Mouse (Mus musculus) stomach, embryonic 15.5 days (tissue): ENCODE results near the gene Tmem235. TPM values are rescaled to one million over a fixed set of nuclear protein-coding genes. Genes with fewer than 3 reads are reported as not detected.

Experiments
- ATAC-seq: fragments of 200-750 bp; cut with Nextera tagmentation; 2 replicates; pipeline ENCODE4 v1.8.0; 2017; ENCODE audit warnings: low read depth, moderate number of reproducible peaks, moderate TSS enrichment; ENCODE audit not compliant: insufficient read depth, low FRiP score
- H3K27ac ChIP-seq: fragments of 300-500 bp; sonication (generic); 2 replicates; pipeline ENCODE4 v1.5.1; 2015; ENCODE audit warnings: mild to moderate bottlenecking, inconsistent platforms
- H3K27me3 ChIP-seq: fragments of 300-500 bp; sonication (generic); replicated peaks from 2 replicates; pipeline ENCODE4 v1.6.1; 2015; ENCODE audit warnings: inconsistent platforms
- H3K36me3 ChIP-seq: fragments of 300-500 bp; sonication (generic); 2 replicates; pipeline ENCODE4 v1.6.1; 2015; ENCODE audit warnings: inconsistent platforms
- H3K4me1 ChIP-seq: fragments of 300-500 bp; sonication (generic); 2 replicates; pipeline ENCODE4 v1.6.1; 2015; ENCODE audit warnings: inconsistent platforms
- H3K4me2 ChIP-seq: fragments of 300-500 bp; sonication (generic); 2 replicates; pipeline ENCODE4 v1.6.1; 2015; ENCODE audit warnings: mild to moderate bottlenecking, inconsistent platforms
- H3K4me3 ChIP-seq: fragments of 300-500 bp; sonication (generic); replicated peaks from 2 replicates; pipeline ENCODE4 v1.5.1; 2015; ENCODE audit warnings: inconsistent platforms
- H3K9ac ChIP-seq: fragments of 300-500 bp; sonication (generic); 2 replicates; pipeline ENCODE4 v1.6.1; 2015; ENCODE audit warnings: inconsistent platforms
- H3K9me3 ChIP-seq: fragments of 300-500 bp; sonication (generic); 2 replicates; pipeline ENCODE4 v1.6.1; 2016; ENCODE audit warnings: inconsistent platforms
- WGBS: fragments of 180-500 bp; shearing (Covaris S2); methylation state at CpG from one replicate; pipeline ENCODE4 v1.1.7; 2015; 5-methylcytosine and 5-hydroxymethylcytosine counted together
- polyA plus RNA-seq: library from polyadenylated mRNA; unstranded; fragments of >200 nt; fragmentation: Nextera tagmentation; extraction: Ambion mirVana; gene quantifications from 2 replicates; pipeline ENCODE4 v1.2.1, GENCODE M21; 2015

Tmem235 gene
- polyA plus RNA-seq, 1 experiment from 2014 or later, result not detected

DNA sequence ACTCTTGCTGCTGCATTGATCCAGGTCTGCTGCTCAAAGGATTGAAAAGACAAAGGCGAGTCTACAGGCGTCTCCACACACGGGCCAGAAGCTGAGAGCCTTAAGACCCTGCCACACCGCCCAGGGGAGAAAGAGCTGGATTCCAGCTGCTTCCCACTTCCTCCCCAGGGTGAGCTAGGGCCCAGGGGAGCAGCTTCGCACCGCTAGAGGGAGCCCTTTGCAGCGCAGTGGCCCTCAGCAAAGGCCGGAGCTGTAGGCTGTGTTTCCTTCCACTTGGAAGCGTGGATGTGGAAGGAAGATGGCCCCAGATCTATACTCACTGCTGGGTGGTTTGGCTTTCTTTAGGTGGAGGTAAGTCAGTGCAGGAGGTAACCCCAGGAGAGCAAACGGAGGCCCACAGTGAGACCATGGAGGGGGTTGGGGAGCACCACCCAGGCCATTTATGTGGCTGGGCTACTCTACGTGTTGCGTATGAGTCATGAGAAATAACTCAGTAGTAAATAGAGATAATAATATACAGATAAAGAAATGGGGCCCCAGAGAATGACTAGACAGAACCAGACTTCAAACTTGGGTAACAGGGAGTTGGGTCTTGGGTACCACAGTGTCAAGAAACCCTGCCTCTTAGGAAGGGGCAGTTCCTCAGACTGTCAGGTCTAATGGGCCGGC, 52.3 kb downstream of the Tmem235 start:
- Histone ChIP-seq H3K4me1 (0 out of 2 replicates have a peak, but pooled peaks cover 9% of the 10 kb centered on the region), H3K9me3 (no peaks in the 10 kb centered on the region), H3K9ac (no peak overlapping the region), H3K36me3 (no peaks in the 10 kb centered on the region), H3K4me2 (peak overlapping the region; percentile 34; the same call in 1 of the 2 replicates), H3K4me3 (0 out of 2 replicates have a peak overlapping the region, but pooled peaks have one; percentile 8), H3K27me3 (no peaks in the 10 kb centered on the region), H3K27ac (0 out of 2 replicates have a peak overlapping the region, but pooled peaks have one; percentile 40)
- ATAC-seq, result peak; percentile 61
- 28% methylated on average over 13 of the region's 13 CpGs for WGBS

DNA sequence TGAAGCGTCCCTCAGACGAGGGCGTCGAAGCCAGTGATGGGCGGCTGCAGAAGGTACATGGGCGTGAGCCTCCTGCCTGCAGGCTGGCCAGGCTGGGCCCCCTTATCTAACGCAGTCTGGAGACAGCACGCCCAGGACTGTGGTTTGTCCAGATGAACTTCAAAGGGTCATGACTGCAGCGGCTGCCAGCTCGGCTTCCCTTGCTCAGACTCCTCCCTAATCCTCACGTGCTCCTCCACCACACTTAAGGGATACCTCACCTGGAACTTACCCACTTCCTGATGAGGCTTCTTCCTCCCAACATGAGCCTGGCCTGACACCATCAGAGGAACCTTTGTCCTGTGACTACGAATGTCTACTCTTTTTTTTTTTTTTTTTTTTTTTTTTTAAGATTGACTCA, 54.0 kb downstream of the Tmem235 start:
- H3K9ac ChIP-seq, result no peak overlapping the region
- 54% methylated on average over 12 of the region's 12 CpGs for WGBS
- H3K4me3 ChIP-seq, result no peak overlapping the region
- H3K27me3 ChIP-seq, result no peaks in the 10 kb centered on the region
- no peaks in the 10 kb centered on the region for H3K9me3 ChIP-seq
- ATAC-seq, result peak; percentile 75
- no peak overlapping the region for H3K4me2 ChIP-seq
- H3K36me3 ChIP-seq, result no peaks in the 10 kb centered on the region
- H3K27ac ChIP-seq, result no peak overlapping the region
- 0 out of 2 replicates have a peak, but pooled peaks cover 9% of the 10 kb centered on the region for H3K4me1 ChIP-seq

Other genes starting within 250 kb of the Tmem235 start
- 11.6 and 12.2 TPM in 2 replicates for gene Tnrc6c, start 206.5 kb upstream of the Tmem235 start, polyA plus RNA-seq
- gene Tmc8, start 78.7 kb upstream of the Tmem235 start, polyA plus RNA-seq, result 4.1 and 5.4 TPM in 2 replicates
- gene Tmc6, start 78.6 kb upstream of the Tmem235 start, polyA plus RNA-seq, result 28.3 and 29.4 TPM in 2 replicates
- gene 6030468B19Rik, start 63.1 kb upstream of the Tmem235 start, polyA plus RNA-seq, result 2.0 and 7.2 TPM in 2 replicates
- 0.53 and 1.3 TPM in 2 replicates for gene Gm20708, start 51.1 kb upstream of the Tmem235 start, polyA plus RNA-seq
- gene Syngr2, start 51.1 kb upstream of the Tmem235 start, polyA plus RNA-seq, result 132 and 137 TPM in 2 replicates
- 7.2 and 7.4 TPM in 2 replicates for gene Afmid, start 34.8 kb upstream of the Tmem235 start, polyA plus RNA-seq
- 139 and 142 TPM in 2 replicates for gene Tk1, start 34.7 kb upstream of the Tmem235 start, polyA plus RNA-seq
- gene Birc5, start 11.5 kb upstream of the Tmem235 start, polyA plus RNA-seq, result 293 and 308 TPM in 2 replicates
- 7.1 and 7.2 TPM in 2 replicates for gene Tha1, start 12.7 kb downstream of the Tmem235 start, polyA plus RNA-seq
- gene Socs3, start 109.3 kb downstream of the Tmem235 start, polyA plus RNA-seq, result 16.0 and 18.5 TPM in 2 replicates
- 31.7 and 34.6 TPM in 2 replicates for gene Pgs1, start 125.5 kb downstream of the Tmem235 start, polyA plus RNA-seq